Mouse (Mus musculus) ES-E14 (cell line): ENCODE results near the gene Cmtm5. TPM values are rescaled to one million over a fixed set of nuclear protein-coding genes. Genes with fewer than 3 reads are reported as not detected.
"Not testable (repeated sequence)": the region's sequence is repeated elsewhere in the genome, so short reads cannot be mapped to it uniquely, and the experiment has no call there.

Source experiments
- DNase-seq: peaks from one replicate; pipeline ENCODE4 v3.0.0-alpha.2; 2013; ENCODE audit warnings: low read depth, low spot score
- H3K27ac ChIP-seq: 2 replicates; pipeline ENCODE4 v1.5.1; 2012; ENCODE audit warnings: low read depth, mild to moderate bottlenecking, low read length, moderate library complexity, mixed read lengths; ENCODE audit not compliant: poor library complexity, insufficient read depth, severe bottlenecking
- H3K36me3 ChIP-seq: 2 replicates; pipeline ENCODE4 v1.6.1; 2012; ENCODE audit warnings: mild to moderate bottlenecking, low read length, moderate library complexity, mixed read lengths; ENCODE audit not compliant: control insufficient read depth, poor library complexity, insufficient read depth, severe bottlenecking
- H3K4me1 ChIP-seq, 2 experiments: fragments of 150-350 bp in 1 of 2; sonication (generic) in 1 of 2; 2 replicates each; pipeline ENCODE4 v1.6.1; 2012; ENCODE audit warnings: low read length in 2 of 2, mild to moderate bottlenecking in 1 of 2, mixed read lengths in 1 of 2; ENCODE audit not compliant: control insufficient read depth in 2 of 2, insufficient read depth in 2 of 2, poor library complexity in 1 of 2
- H3K4me3 ChIP-seq, 2 experiments: fragments of 150-350 bp in 1 of 2; sonication (generic) in 1 of 2; 2 replicates each; pipeline ENCODE4 v1.5.1; 2012; ENCODE audit warnings: low read length in 2 of 2, low read depth in 1 of 2, mild to moderate bottlenecking in 1 of 2, mixed read lengths in 1 of 2; ENCODE audit not compliant: insufficient read depth in 1 of 2, poor library complexity in 1 of 2, severe bottlenecking in 1 of 2
- H3K9ac ChIP-seq: 2 replicates; pipeline ENCODE4 v1.6.1; 2012; ENCODE audit warnings: low read depth, mild to moderate bottlenecking, low read length, mixed read lengths; ENCODE audit not compliant: poor library complexity, insufficient read depth, severe bottlenecking
- H3K9me3 ChIP-seq: fragments of 150-350 bp; sonication (generic); 2 replicates; pipeline ENCODE4 v1.6.1; 2012; ENCODE audit warnings: low read depth, mild to moderate bottlenecking, low read length; ENCODE audit not compliant: control insufficient read depth, insufficient read depth
- CHD2 ChIP-seq: IDR thresholded peaks from 2 replicates; pipeline ENCODE4 v1.6.1; 2014; ENCODE audit warnings: mild to moderate bottlenecking, low read depth, low read length, inconsistent platforms
- HCFC1 ChIP-seq: IDR thresholded peaks from 2 replicates; pipeline ENCODE4 v1.6.1; 2012; ENCODE audit warnings: low read length, inconsistent platforms, borderline replicate concordance; ENCODE audit not compliant: insufficient read depth
- MAFK ChIP-seq: IDR thresholded peaks from 2 replicates; pipeline ENCODE4 v1.6.1; 2014; ENCODE audit warnings: mild to moderate bottlenecking, low read depth, low read length, inconsistent platforms; ENCODE audit not compliant: insufficient read depth
- ZC3H11A ChIP-seq: IDR thresholded peaks from 2 replicates; pipeline ENCODE4 v1.6.1; 2012; ENCODE audit warnings: low read depth, mild to moderate bottlenecking, inconsistent platforms, low read length, borderline replicate concordance
- ZNF384 ChIP-seq: IDR thresholded peaks from 2 replicates; pipeline ENCODE4 v1.6.1; 2012; ENCODE audit warnings: low read depth, low read length, inconsistent platforms
- in situ Hi-C, 2 experiments: fragments of 600-800 bp; cut with MboI; formaldehyde crosslinking; loops; one replicate each; pipeline ENCODE4 v1.15.1; 2025; ENCODE audit warnings: low sequenced_read_pairs in 2 of 2, inconsistent platforms in 1 of 2; ENCODE audit not compliant: unreplicated experiment in 2 of 2
- total RNA-seq: library from RNA; depleted of rRNA; stranded (reverse); fragments of 300-350 nt; gene quantifications from 2 replicates; pipeline ENCODE4 v1.2.3, GENCODE M21; 2012; rRNA removed

The Cmtm5 gene
- total RNA-seq, 1 experiment: not detected

- TF ChIP-seq CHD2 (no peak), HCFC1 (no peak), ZC3H11A (no peak), MAFK (no peak), ZNF384 (no peak)
- H3K27ac ChIP-seq: no peak within 1 kb of the TSS
- no peak within 1 kb of the TSS for H3K9ac ChIP-seq
- H3K9me3 ChIP-seq: no peaks in the 10 kb centered on the region
- H3K4me1 ChIP-seq: no peaks in the 10 kb centered on the region
- no peak within 1 kb of the TSS for H3K4me3 ChIP-seq
- in situ Hi-C loops: no loop called here
- DNase-seq: no peak
- H3K36me3 ChIP-seq: no peaks in the 10 kb centered on the region
Observed at GRCm38 (mm10) chr14:54976633-54977032, 40.6 kb downstream of the Cmtm5 start, which contains the start of gene Gm17428. Gene Gm17428, plus strand, starts transcription at chr14:54976933.

- Histone ChIP-seq H3K9me3 (no peaks in the 10 kb centered on the region), H3K4me1 (no peaks in the 10 kb centered on the region), H3K27ac (no peak overlapping the region), H3K9ac (no peak overlapping the region), H3K4me3 (no peak overlapping the region), H3K36me3 (no peaks in the 10 kb centered on the region)
- no peak for DNase-seq
- TF ChIP-seq ZNF384: no peak
- TF ChIP-seq HCFC1: no peak
- no peak for TF ChIP-seq ZC3H11A
- no peak for TF ChIP-seq CHD2
- no peak for TF ChIP-seq MAFK
- in situ Hi-C loops: no loop called here
Observed at GRCm38 (mm10) chr14:54978664-54979063, 42.6 kb downstream of the Cmtm5 start.

DNA sequence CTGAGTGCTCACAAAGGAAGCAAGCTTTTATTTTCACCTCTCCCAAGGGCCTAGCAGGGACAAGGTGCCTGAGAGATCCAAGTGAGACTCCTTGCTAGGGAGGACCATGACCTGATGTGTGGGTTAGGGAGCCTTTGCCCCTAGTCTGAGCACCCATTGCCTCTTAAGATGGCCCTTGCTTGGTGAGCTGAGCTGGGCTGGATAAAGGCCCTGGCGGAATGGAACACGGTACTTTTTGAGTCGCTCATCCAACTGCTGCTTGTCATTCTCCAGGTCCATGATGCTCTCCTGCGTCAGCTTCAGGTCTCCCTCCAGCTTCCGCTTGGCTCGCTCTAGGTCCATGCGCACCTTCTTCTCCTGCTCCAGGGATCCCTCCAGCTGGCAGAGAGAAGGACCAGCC lies 45.9 kb downstream of the Cmtm5 start:
- H3K27ac ChIP-seq: no peak overlapping the region
- no peak overlapping the region for H3K9ac ChIP-seq
- DNase-seq: no peak
- TF ChIP-seq ZC3H11A: no peak
- TF ChIP-seq ZNF384: no peak
- no peak for TF ChIP-seq HCFC1
- TF ChIP-seq MAFK: no peak
- TF ChIP-seq CHD2: no peak
- no peaks in the 10 kb centered on the region for H3K36me3 ChIP-seq
- no peak overlapping the region for H3K4me3 ChIP-seq
- no peaks in the 10 kb centered on the region for H3K4me1 ChIP-seq
- no peaks in the 10 kb centered on the region for H3K9me3 ChIP-seq
- in situ Hi-C loops: no loop called here

GRCm38 (mm10) chr14:54988350-54988874 lies 52.4 kb downstream of the Cmtm5 start:
- H3K4me1 ChIP-seq, H3K9me3 ChIP-seq, in situ Hi-C loops, DNase-seq, H3K36me3 ChIP-seq, H3K9ac ChIP-seq, H3K27ac ChIP-seq, H3K4me3 ChIP-seq: not testable (repeated sequence)

Other genes starting within 250 kb of the Cmtm5 start
- gene Acin1, start 249.3 kb upstream of the Cmtm5 start, total RNA-seq: 121 and 196 TPM in 2 replicates
- 0.09 and 0.26 TPM in 2 replicates for gene Gm29776, start 237.4 kb upstream of the Cmtm5 start, total RNA-seq
- gene Cebpe, start 224.1 kb upstream of the Cmtm5 start, total RNA-seq: 0.26 TPM in 1 of 2 replicates, not detected in the other
- gene Slc7a8, start 154.3 kb upstream of the Cmtm5 start, total RNA-seq: 0.36 and 0.48 TPM in 2 replicates
- gene Rnf212b, start 122.1 kb upstream of the Cmtm5 start, total RNA-seq: 1.5 and 1.9 TPM in 2 replicates
- gene Homez, start 65.3 kb upstream of the Cmtm5 start, total RNA-seq: 2.5 and 3.9 TPM in 2 replicates
- gene Ppp1r3e, start 58.7 kb upstream of the Cmtm5 start, total RNA-seq: 0.62 and 0.74 TPM in 2 replicates
- gene Bcl2l2, start 52.9 kb upstream of the Cmtm5 start, total RNA-seq: 7.7 and 9.4 TPM in 2 replicates
- gene Gm20521, start 52.8 kb upstream of the Cmtm5 start, total RNA-seq: 0.71 and 0.79 TPM in 2 replicates
- gene Pabpn1, start 43.8 kb upstream of the Cmtm5 start, total RNA-seq: 76.8 and 117 TPM in 2 replicates
- 5.2 and 16.2 TPM in 2 replicates for gene Slc22a17, start 23.1 kb upstream of the Cmtm5 start, total RNA-seq
- gene Efs, start 10.1 kb upstream of the Cmtm5 start, total RNA-seq: 10.8 and 28.3 TPM in 2 replicates
- 0.27 and 0.74 TPM in 2 replicates for gene Il25, start 3.6 kb upstream of the Cmtm5 start, total RNA-seq
- gene Myh6, start 30.7 kb downstream of the Cmtm5 start, total RNA-seq: 7.1 and 8.8 TPM in 2 replicates
- gene Gm17428, start 40.7 kb downstream of the Cmtm5 start, total RNA-seq: not detected in 2 replicates
- 3.2 and 3.3 TPM in 2 replicates for gene Myh7, start 58.4 kb downstream of the Cmtm5 start, total RNA-seq
- 53.5 and 90.9 TPM in 2 replicates for gene Ngdn, start 79.2 kb downstream of the Cmtm5 start, total RNA-seq
- gene Zfhx2, start 156.1 kb downstream of the Cmtm5 start, total RNA-seq: 9.4 and 12.4 TPM in 2 replicates
- 7.9 and 11.9 TPM in 2 replicates for gene Thtpa, start 158.5 kb downstream of the Cmtm5 start, total RNA-seq
- gene Ap1g2, start 170.3 kb downstream of the Cmtm5 start, total RNA-seq: 5.9 and 14.1 TPM in 2 replicates
- 1.7 and 3.8 TPM in 2 replicates for gene Jph4, start 180.7 kb downstream of the Cmtm5 start, total RNA-seq